Mouse (Mus musculus): ENCODE measurements around the gene Dcp1b. TPM values are rescaled to one million over a fixed set of nuclear protein-coding genes. Genes with fewer than 3 reads are reported as not detected.

Dcp1b gene
- 1.7 TPM for polyA plus RNA-seq (2012; fragmentation: generic; extraction: Trizol)
- long read RNA-seq, experiment 1, partial matches to known transcripts = 1 of 1 reads
- long read RNA-seq, experiment 1, other reads (novel, unspliced or antisense) = 0 of 1 reads
- long read RNA-seq, experiment 2, transcript Dcp1b-202 (9 exons, 3,313 nt) = major isoform, 5 of 9 reads
- long read RNA-seq, experiment 2, partial matches to known transcripts = 0 of 9 reads
- long read RNA-seq, experiment 2, other reads (novel, unspliced or antisense) = 3 of 9 reads

DNA sequence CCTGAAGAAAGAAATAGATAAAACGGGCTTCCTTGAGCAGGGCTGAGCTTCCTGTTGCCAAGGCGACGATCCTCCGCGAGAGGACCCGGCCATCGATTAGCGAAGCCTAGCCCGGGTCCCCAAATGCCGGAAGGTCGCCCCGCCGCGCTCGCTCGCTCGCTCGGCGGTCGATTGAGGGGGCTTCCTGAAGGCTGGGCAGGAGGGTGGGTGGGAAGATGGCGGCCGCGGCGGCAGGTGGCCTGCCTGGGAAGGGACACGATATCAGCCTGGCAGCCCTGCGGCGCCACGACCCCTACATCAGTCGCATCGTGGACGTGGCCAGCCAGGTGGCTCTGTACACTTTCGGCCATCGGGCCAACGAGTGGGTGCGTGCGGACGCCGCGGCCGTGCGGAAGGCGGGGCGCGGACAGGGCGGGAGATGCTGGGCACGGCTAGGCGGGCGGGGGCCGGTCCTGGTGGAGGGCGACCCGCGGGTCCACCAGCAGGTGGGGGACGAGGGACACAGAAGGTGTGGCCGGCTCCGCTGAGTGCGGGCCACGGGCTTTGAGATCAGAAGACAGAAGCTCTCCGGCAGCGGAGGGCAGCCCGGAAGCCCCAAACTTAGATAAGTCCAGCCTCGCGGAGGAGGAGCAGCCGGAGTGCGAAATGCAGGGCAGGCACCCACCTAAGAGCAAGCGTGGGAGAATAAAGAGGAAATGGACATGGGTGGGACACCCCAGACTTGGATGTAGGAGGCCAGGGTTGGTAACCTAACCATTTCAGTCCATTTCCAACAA, at the start of gene Dcp1b:
TSS of gene Dcp1b (plus strand) at position 176 of the 776 bp plus-strand sequence.
- no peaks in the 10 kb centered on the region for H3K36me3 ChIP-seq (ENCODE audit: control insufficient read depth, insufficient read depth)
- H3ac ChIP-seq (ENCODE audit: control insufficient read depth, insufficient read length, low read depth) = peak within 1 kb of the TSS; percentile 93
- peak within 1 kb of the TSS; percentile 44 for H3K4me3 ChIP-seq (ENCODE audit: insufficient read depth, poor library complexity, severe bottlenecking)
- H3K79me3 ChIP-seq (ENCODE audit: low read depth) = no peaks in the 10 kb centered on the region
- TF ChIP-seq CEBPB (IDR thresholded peaks at IDR 0.05; ENCODE audit: low read depth) (no peak), FOSL1 (IDR thresholded peaks at IDR 0.05; ENCODE audit: insufficient read depth, low read length, poor library complexity, severe bottlenecking) (no peak), CTCF (IDR thresholded peaks at IDR 0.05; ENCODE audit: control insufficient read depth, insufficient read depth, insufficient read length) (no peak), MYOD1 (IDR thresholded peaks at IDR 0.05; ENCODE audit: control insufficient read depth, insufficient read length, low read depth) (no peak), USF1 (IDR thresholded peaks at IDR 0.05; ENCODE audit: low read depth) (no peak), MYOG (IDR thresholded peaks at IDR 0.05; ENCODE audit: control insufficient read depth, extremely low read depth, insufficient read length) (no peak), MAX (IDR thresholded peaks at IDR 0.05) (no peak)
- no peaks in the 10 kb centered on the region for H3K79me2 ChIP-seq (ENCODE audit: control insufficient read depth, insufficient read depth)
- no peaks in the 10 kb centered on the region for H3K27me3 ChIP-seq (ENCODE audit: control insufficient read depth, insufficient read depth, insufficient read length)

DNA sequence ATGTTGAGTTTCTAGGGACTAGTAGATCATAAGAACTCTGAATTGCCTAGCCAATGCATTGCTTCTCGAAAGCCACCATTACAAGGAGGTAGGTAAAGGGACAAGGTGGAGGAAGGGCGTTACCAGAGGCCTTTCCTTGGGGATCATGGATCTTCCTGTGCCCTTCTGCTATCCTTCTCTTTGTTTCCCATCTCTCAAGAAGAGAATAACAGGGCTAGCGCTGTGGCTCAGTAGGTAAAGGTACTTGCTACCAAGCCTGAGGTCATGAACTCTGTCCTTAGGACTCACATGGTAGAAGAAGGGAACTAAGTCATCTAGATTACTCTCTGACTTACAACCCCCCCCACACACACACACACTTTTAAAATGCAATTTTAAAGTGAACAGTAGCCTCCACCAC, 48.1 kb upstream of the Dcp1b start:
- H3K79me2 ChIP-seq (ENCODE audit: control insufficient read depth, insufficient read depth) = no peaks in the 10 kb centered on the region
- no peaks in the 10 kb centered on the region for H3K79me3 ChIP-seq (ENCODE audit: low read depth)
- no peaks in the 10 kb centered on the region for H3K36me3 ChIP-seq (ENCODE audit: control insufficient read depth, insufficient read depth)
- TF ChIP-seq MYOD1 (IDR thresholded peaks at IDR 0.05; ENCODE audit: control insufficient read depth, insufficient read length, low read depth) (no peak), FOSL1 (IDR thresholded peaks at IDR 0.05; ENCODE audit: insufficient read depth, low read length, poor library complexity, severe bottlenecking) (no peak), MYOG (IDR thresholded peaks at IDR 0.05; ENCODE audit: control insufficient read depth, extremely low read depth, insufficient read length) (no peak), CEBPB (IDR thresholded peaks at IDR 0.05; ENCODE audit: low read depth) (no peak), CTCF (IDR thresholded peaks at IDR 0.05; ENCODE audit: control insufficient read depth, insufficient read depth, insufficient read length) (no peak), MAX (IDR thresholded peaks at IDR 0.05) (no peak), USF1 (IDR thresholded peaks at IDR 0.05; ENCODE audit: low read depth) (no peak)
- no peak overlapping the region for H3K4me3 ChIP-seq (ENCODE audit: insufficient read depth, poor library complexity, severe bottlenecking)
- H3K27me3 ChIP-seq (ENCODE audit: control insufficient read depth, insufficient read depth, insufficient read length) = peaks cover 16% of the 10 kb centered on the region
- no peak overlapping the region for H3ac ChIP-seq (ENCODE audit: control insufficient read depth, insufficient read length, low read depth)

GRCm38 (mm10) chr6:119128076-119128475, 47.0 kb upstream of the Dcp1b start:
- H3K79me2 ChIP-seq (ENCODE audit: control insufficient read depth, insufficient read depth) = no peaks in the 10 kb centered on the region
- no peak overlapping the region for H3ac ChIP-seq (ENCODE audit: control insufficient read depth, insufficient read length, low read depth)
- H3K79me3 ChIP-seq (ENCODE audit: low read depth) = no peaks in the 10 kb centered on the region
- TF ChIP-seq MYOG (IDR thresholded peaks at IDR 0.05; ENCODE audit: control insufficient read depth, extremely low read depth, insufficient read length) = no peak
- no peak for TF ChIP-seq CTCF (IDR thresholded peaks at IDR 0.05; ENCODE audit: control insufficient read depth, insufficient read depth, insufficient read length)
- TF ChIP-seq CEBPB (IDR thresholded peaks at IDR 0.05; ENCODE audit: low read depth) = no peak
- no peak for TF ChIP-seq FOSL1 (IDR thresholded peaks at IDR 0.05; ENCODE audit: insufficient read depth, low read length, poor library complexity, severe bottlenecking)
- no peak for TF ChIP-seq MAX (IDR thresholded peaks at IDR 0.05)
- TF ChIP-seq USF1 (IDR thresholded peaks at IDR 0.05; ENCODE audit: low read depth) = no peak
- no peak for TF ChIP-seq MYOD1 (IDR thresholded peaks at IDR 0.05; ENCODE audit: control insufficient read depth, insufficient read length, low read depth)
- no peaks in the 10 kb centered on the region for H3K36me3 ChIP-seq (ENCODE audit: control insufficient read depth, insufficient read depth)
- H3K4me3 ChIP-seq (ENCODE audit: insufficient read depth, poor library complexity, severe bottlenecking) = no peak overlapping the region
- H3K27me3 ChIP-seq (ENCODE audit: control insufficient read depth, insufficient read depth, insufficient read length) = peaks cover 25% of the 10 kb centered on the region

DNA sequence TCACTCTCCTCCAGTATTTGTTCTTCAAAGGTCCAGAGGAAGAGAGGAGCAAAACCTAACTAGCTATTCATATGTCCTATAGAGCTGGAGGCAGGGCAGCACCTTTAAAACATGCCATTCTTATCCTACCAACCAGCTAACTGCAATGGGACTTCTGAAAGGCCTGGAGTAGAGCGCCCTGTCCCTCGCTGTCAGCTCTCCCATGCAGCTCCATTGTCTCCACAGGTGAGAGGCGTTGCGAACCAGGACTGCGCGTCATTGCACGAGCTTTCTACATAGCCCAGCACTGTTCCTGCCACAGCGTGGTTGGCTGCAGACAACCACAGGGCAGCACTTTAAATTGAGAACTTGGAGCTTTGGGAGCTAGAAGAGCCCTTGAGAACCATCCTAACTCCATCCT, 46.5 kb upstream of the Dcp1b start:
- no peaks in the 10 kb centered on the region for H3K79me3 ChIP-seq (ENCODE audit: low read depth)
- H3K4me3 ChIP-seq (ENCODE audit: insufficient read depth, poor library complexity, severe bottlenecking) = no peak overlapping the region
- H3K36me3 ChIP-seq (ENCODE audit: control insufficient read depth, insufficient read depth) = no peaks in the 10 kb centered on the region
- no peak for TF ChIP-seq MYOD1 (IDR thresholded peaks at IDR 0.05; ENCODE audit: control insufficient read depth, insufficient read length, low read depth)
- no peak for TF ChIP-seq CEBPB (IDR thresholded peaks at IDR 0.05; ENCODE audit: low read depth)
- TF ChIP-seq MAX (IDR thresholded peaks at IDR 0.05) = no peak
- no peak for TF ChIP-seq CTCF (IDR thresholded peaks at IDR 0.05; ENCODE audit: control insufficient read depth, insufficient read depth, insufficient read length)
- TF ChIP-seq FOSL1 (IDR thresholded peaks at IDR 0.05; ENCODE audit: insufficient read depth, low read length, poor library complexity, severe bottlenecking) = no peak
- no peak for TF ChIP-seq MYOG (IDR thresholded peaks at IDR 0.05; ENCODE audit: control insufficient read depth, extremely low read depth, insufficient read length)
- no peak for TF ChIP-seq USF1 (IDR thresholded peaks at IDR 0.05; ENCODE audit: low read depth)
- H3ac ChIP-seq (ENCODE audit: control insufficient read depth, insufficient read length, low read depth) = no peak overlapping the region
- peaks cover 25% of the 10 kb centered on the region for H3K27me3 ChIP-seq (ENCODE audit: control insufficient read depth, insufficient read depth, insufficient read length)
- no peaks in the 10 kb centered on the region for H3K79me2 ChIP-seq (ENCODE audit: control insufficient read depth, insufficient read depth)

GRCm38 (mm10) chr6:119129664-119130063, 45.4 kb upstream of the Dcp1b start:
- no peak overlapping the region for H3ac ChIP-seq (ENCODE audit: control insufficient read depth, insufficient read length, low read depth)
- no peaks in the 10 kb centered on the region for H3K79me2 ChIP-seq (ENCODE audit: control insufficient read depth, insufficient read depth)
- peaks cover 25% of the 10 kb centered on the region for H3K27me3 ChIP-seq (ENCODE audit: control insufficient read depth, insufficient read depth, insufficient read length)
- TF ChIP-seq USF1 (IDR thresholded peaks at IDR 0.05; ENCODE audit: low read depth) (no peak), CTCF (IDR thresholded peaks at IDR 0.05; ENCODE audit: control insufficient read depth, insufficient read depth, insufficient read length) (no peak), CEBPB (IDR thresholded peaks at IDR 0.05; ENCODE audit: low read depth) (no peak), MAX (IDR thresholded peaks at IDR 0.05) (no peak), MYOG (IDR thresholded peaks at IDR 0.05; ENCODE audit: control insufficient read depth, extremely low read depth, insufficient read length) (no peak), MYOD1 (IDR thresholded peaks at IDR 0.05; ENCODE audit: control insufficient read depth, insufficient read length, low read depth) (no peak), FOSL1 (IDR thresholded peaks at IDR 0.05; ENCODE audit: insufficient read depth, low read length, poor library complexity, severe bottlenecking) (no peak)
- no peaks in the 10 kb centered on the region for H3K36me3 ChIP-seq (ENCODE audit: control insufficient read depth, insufficient read depth)
- H3K4me3 ChIP-seq (ENCODE audit: insufficient read depth, poor library complexity, severe bottlenecking) = no peak overlapping the region
- no peaks in the 10 kb centered on the region for H3K79me3 ChIP-seq (ENCODE audit: low read depth)
